Mouse (Mus musculus) mouse embryonic stem cell (cell line): ENCODE measurements at regions not wholly inside any gene's neighbourhood (a gene's known extent, or its start where the extent isn't known, plus 50 kb on each side); places are given as distances from the start of the nearest gene placed in this dataset.

Experiments used
- in situ Hi-C, 2 experiments: fragments of 300-500 bp; cut with MboI; formaldehyde crosslinking; loops; 1 replicate in 1 of 2; 3 replicates in 1 of 2; pipeline ENCODE4 v1.14.3; 2019 to 2020; ENCODE audit warnings: low sequenced_read_pairs in 2 of 2, low pct_unique_long_range_greater_than_20kb in 1 of 2, mixed read lengths in 1 of 2; ENCODE audit not compliant: unreplicated experiment in 1 of 2

DNA sequence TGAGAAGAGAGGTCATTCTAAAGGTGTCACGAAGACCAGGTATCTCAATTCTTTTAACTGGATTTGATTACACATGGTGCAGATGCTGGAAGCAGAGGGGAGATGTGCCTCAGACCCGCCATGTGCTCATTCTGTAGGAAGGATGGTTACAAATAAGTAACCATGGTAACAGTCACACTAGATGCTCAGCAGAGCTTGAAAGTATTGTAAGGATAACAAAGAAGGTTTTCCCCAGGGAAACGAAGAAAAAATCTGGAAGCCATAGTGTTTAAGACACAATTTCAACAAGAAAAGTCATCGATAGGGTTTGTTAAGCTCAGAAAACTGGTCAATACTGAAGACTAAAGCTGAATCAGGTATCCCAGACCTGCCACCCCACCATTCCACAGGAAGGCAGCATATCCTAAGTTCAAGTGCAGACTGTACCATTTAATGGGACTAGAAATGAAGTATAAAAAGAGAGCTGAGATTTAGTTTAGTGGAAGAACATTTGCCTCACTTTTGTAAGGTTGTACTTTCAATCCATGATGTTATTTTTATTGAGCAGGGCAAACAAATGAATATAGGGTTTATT lies 68.9 kb upstream of the Ankrd50 start:
- in situ Hi-C loops: no loop called here

DNA sequence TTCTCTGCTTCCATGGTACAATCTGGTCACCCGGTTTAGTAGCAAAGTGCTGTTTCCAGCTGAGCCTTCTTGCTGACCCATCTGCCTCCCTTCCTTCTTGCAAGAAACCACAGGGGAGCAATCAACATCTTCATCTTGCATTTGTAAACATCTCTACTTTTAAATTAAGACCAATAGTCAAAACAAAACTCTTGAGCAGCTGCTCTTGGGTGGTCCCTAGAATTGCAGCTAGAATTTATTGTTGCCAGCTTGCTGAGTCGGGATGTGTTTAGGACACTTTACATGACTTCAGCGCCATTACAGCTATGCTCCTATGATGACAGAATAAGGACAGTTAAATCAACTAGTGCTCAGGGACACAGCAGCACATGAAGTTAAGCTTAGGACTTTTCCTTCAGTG lies 62.4 kb upstream of the Ankrd50 start:
- in situ Hi-C loops: no loop called here

DNA sequence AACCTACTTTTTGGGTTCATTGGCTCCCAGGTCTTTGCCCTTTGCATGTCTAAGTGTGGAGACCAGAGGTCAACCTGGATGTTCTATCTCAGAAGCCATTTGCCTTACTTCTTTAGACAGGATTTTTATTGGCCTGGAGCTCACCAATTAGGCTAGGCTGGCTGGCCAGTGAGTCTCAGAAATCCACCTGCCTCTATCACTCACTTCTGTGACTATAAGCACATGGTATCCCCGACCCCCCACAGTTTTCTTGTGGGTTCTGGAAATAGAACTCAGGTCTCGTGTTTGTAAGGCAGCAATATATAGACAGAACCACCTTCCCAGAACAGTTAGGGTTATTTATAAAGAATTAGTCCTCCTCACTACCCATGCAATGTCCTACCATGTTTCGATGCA lies 60.9 kb upstream of the Ankrd50 start:
- in situ Hi-C loops: no loop called here

DNA sequence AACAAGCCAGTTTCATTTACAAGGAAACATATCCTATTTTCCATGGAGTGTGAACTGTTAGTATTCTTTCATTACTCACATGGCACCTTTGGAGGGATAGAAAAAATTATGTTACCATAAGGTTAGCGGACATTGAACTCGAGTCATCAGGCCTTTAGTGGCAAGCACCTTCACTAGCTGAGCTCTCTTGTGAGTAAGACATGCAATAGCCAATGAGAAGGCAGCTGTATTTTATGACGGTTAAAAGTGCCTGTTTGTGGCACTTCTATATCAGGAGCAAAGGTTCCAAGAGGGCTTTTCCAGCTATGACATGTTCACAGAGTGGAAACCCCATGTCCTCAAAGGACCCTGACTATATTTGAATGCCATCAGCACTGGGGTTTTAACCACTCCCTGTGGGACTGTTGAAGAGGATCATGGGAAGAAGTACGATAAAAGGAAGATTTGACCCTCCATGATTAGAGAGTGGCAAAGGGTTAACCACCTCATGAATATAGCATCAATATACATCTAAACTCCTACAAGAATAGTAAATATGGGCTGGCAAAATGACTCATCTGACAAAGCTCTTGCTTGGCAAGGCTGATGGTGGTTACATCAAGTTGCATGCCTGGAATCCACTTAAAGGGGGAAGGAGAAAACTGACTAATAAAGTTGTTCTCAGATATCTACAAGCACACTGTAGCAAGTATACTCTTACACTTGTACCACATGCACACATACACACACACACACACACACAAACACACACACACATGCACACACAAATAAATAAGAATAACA lies 60.3 kb upstream of the Ankrd50 start:
- in situ Hi-C loops: no loop called here

DNA sequence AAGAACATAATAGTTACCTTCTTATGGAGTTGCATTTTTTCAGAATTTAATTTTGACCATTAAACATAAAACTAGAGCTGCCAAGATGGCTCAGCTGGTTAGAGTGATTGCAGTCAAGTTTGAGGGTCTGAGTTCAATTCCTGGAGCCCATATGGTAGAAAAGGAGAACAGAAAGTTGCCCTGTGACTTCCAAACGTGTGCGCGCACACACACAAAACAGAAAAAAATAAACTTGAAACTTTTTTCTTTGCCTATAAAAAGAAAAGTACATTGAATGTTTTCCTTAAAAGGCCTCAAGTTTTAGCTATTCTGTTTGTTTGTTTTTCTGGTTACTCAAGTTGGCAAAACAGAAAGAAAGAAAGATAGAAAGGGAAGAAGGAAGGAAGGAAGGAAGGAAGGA lies 59.2 kb upstream of the Ankrd50 start:
- in situ Hi-C loops: no loop called here

DNA sequence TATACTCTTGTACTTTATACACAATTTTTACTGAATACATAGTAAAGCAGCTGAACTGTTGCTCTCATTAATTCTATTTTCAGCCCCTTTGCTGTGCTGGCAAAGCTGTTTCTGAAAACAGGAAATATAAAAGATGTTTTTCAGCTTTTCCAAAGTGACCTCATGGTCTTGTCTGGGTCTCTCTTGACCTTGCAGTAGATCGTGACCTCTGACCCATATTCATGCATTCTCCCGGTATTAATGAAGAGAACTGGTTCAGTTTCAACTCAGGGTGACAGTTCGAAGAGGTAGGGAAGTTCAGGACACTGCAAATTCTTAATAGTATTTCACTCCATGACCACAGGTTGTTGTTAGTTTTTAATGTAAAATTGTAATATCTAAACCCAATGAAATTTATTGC lies 56.7 kb upstream of the Ankrd50 start:
- in situ Hi-C loops: no loop called here

DNA sequence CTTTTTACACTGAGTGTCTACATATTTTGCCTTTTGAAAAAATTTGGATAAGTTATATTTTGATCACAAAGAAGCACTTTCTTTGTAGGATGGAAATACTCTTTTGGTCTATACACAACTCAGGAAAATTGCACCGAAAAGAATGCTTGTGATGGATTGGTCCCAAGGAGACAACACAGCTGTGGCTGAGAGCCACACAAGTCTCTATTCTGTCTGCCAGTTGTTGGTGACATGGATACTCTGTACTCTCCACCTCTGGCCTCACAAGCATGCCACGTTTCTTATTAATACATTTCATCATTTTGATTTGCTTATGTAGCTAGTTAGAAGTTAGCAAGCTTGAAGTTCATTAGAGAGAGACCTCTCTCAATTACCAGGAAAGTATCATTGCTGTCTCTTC lies 53.7 kb upstream of the Ankrd50 start:
- in situ Hi-C loops: no loop called here

DNA sequence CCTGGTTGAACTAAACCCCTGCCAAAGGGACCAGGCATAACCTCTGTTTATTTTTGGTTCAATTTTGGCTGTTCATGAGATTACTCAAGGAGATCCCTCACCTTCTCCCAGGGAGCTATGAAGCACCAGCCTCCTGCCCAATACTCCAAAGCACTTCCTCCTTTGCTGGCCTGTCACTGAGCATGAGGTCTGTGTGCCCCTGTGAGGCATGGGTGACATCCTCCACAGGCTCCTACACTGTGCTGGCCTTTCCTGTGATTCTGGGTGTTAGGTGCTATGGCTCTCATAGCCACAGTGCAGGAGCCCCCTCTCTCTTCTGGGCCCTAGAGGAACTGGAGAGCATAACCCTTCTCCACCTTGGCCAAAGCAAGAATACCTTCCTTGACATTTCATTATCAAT lies 53.1 kb upstream of the Ankrd50 start:
- in situ Hi-C loops: no loop called here
